Mouse (Mus musculus): ENCODE measurements at regions not wholly inside any gene's neighbourhood (a gene's known extent, or its start where the extent isn't known, plus 50 kb on each side); places are given as distances from the start of the nearest gene placed in this dataset.

- no peak overlapping the region for H3K4me3 ChIP-seq (ENCODE audit: insufficient read depth, low read length)
- no peak for TF ChIP-seq CTCF (IDR thresholded peaks at IDR 0.05; ENCODE audit: borderline replicate concordance, insufficient read depth, low read length)
- H3K27ac ChIP-seq (ENCODE audit: insufficient read depth, low read length), result no peak overlapping the region
- no peaks in the 10 kb centered on the region; the same call in 1 of the 2 replicates for H3K4me1 ChIP-seq (ENCODE audit: control insufficient read depth, insufficient read depth, low read length)
These were observed 472.3 kb upstream of the Btbd3 start for GRCm38 (mm10) chr2:137784091-137784490.

GRCm38 (mm10) chr2:137777430-137777829 is 478.9 kb upstream of the Btbd3 start:
- H3K27ac ChIP-seq (ENCODE audit: insufficient read depth, low read length), result no peak overlapping the region
- no peak overlapping the region for H3K4me3 ChIP-seq (ENCODE audit: insufficient read depth, low read length)
- TF ChIP-seq POLR2A (IDR thresholded peaks at IDR 0.05; ENCODE audit: low read depth, low read length) (no peak), CTCF (IDR thresholded peaks at IDR 0.05; ENCODE audit: borderline replicate concordance, insufficient read depth, low read length) (no peak)
- no peaks in the 10 kb centered on the region; the same call in 1 of the 2 replicates for H3K4me1 ChIP-seq (ENCODE audit: control insufficient read depth, insufficient read depth, low read length)

GRCm38 (mm10) chr2:137764785-137765184 is 491.6 kb upstream of the Btbd3 start:
- TF ChIP-seq CTCF (IDR thresholded peaks at IDR 0.05; ENCODE audit: borderline replicate concordance, insufficient read depth, low read length) (no peak), POLR2A (IDR thresholded peaks at IDR 0.05; ENCODE audit: low read depth, low read length) (no peak)
- Histone ChIP-seq H3K27ac (ENCODE audit: insufficient read depth, low read length) (no peak overlapping the region), H3K4me1 (ENCODE audit: control insufficient read depth, insufficient read depth, low read length) (no peaks in the 10 kb centered on the region), H3K4me3 (ENCODE audit: insufficient read depth, low read length) (no peak overlapping the region)

GRCm38 (mm10) chr2:137759455-137759854 is 496.9 kb upstream of the Btbd3 start:
- no peak overlapping the region for H3K4me3 ChIP-seq (ENCODE audit: insufficient read depth, low read length)
- H3K4me1 ChIP-seq (ENCODE audit: control insufficient read depth, insufficient read depth, low read length), result peaks cover 6% of the 10 kb centered on the region; the same call in 1 of the 2 replicates
- no peak for TF ChIP-seq CTCF (IDR thresholded peaks at IDR 0.05; ENCODE audit: borderline replicate concordance, insufficient read depth, low read length)
- TF ChIP-seq POLR2A (IDR thresholded peaks at IDR 0.05; ENCODE audit: low read depth, low read length), result no peak
- no peak overlapping the region for H3K27ac ChIP-seq (ENCODE audit: insufficient read depth, low read length)

GRCm38 (mm10) chr2:137758389-137758788 is 498.0 kb upstream of the Btbd3 start:
- Histone ChIP-seq H3K4me1 (ENCODE audit: control insufficient read depth, insufficient read depth, low read length) (peaks cover 6% of the 10 kb centered on the region; the same call in 1 of the 2 replicates), H3K27ac (ENCODE audit: insufficient read depth, low read length) (no peak overlapping the region), H3K4me3 (ENCODE audit: insufficient read depth, low read length) (no peak overlapping the region)
- no peak for TF ChIP-seq CTCF (IDR thresholded peaks at IDR 0.05; ENCODE audit: borderline replicate concordance, insufficient read depth, low read length)
- no peak for TF ChIP-seq POLR2A (IDR thresholded peaks at IDR 0.05; ENCODE audit: low read depth, low read length)

DNA sequence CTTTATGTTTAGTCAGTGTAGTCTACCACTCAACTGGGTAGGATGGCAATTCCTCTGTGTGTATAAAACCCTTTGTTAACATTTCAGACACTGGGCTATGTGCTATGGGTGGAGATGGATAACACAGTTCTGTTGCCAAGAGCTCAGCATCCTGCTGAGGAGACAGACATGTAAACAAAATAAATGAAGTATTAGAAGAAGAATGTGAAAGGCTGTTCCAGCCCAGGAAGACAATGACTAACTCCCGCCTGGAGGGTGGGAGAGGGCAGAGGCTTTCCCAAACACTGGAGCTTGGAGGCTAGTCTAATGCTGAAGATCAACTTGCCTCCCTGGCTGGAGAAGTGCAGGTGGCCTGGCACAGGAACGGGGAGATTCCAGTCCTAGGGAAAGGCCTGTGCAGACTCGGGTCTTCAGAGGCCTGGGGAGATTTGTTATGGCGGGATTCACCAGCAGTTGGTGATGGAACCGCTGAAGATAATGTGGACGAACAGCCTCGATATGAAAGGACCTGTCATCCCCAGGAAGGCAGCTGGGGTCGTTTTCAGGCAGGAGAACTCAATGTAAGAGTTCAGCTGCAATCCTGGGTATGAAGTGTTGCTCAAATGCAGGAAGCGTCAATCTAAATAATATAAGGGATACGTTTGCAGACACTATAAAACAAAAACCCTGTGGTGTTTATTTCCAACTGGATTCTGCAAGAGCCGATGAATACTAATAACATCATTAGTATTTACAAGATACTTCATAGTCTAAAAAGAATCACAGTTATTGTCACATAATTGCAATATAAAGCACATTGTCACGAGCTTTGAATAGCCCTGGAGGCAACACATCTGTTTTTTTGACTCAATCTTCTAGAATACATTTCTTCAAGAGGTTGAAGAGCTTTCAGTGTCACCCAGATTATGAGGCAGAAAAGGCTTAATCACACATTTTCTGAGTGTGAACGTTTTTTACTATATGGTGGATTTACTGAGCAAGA is 498.8 kb upstream of the Btbd3 start:
- Histone ChIP-seq H3K27ac (ENCODE audit: insufficient read depth, low read length) (no peak overlapping the region), H3K4me3 (ENCODE audit: insufficient read depth, low read length) (no peak overlapping the region), H3K4me1 (ENCODE audit: control insufficient read depth, insufficient read depth, low read length) (peaks cover 6% of the 10 kb centered on the region; the same call in 1 of the 2 replicates)
- TF ChIP-seq CTCF (IDR thresholded peaks at IDR 0.05; ENCODE audit: borderline replicate concordance, insufficient read depth, low read length) (no peak), POLR2A (IDR thresholded peaks at IDR 0.05; ENCODE audit: low read depth, low read length) (no peak)

- TF ChIP-seq CTCF (IDR thresholded peaks at IDR 0.05; ENCODE audit: borderline replicate concordance, insufficient read depth, low read length) (no peak), POLR2A (IDR thresholded peaks at IDR 0.05; ENCODE audit: low read depth, low read length) (no peak)
These were observed 500.1 kb upstream of the Btbd3 start for GRCm38 (mm10) chr2:137756220-137756619.

GRCm38 (mm10) chr2:137754481-137754880 is 501.9 kb upstream of the Btbd3 start:
- no peak for TF ChIP-seq POLR2A (IDR thresholded peaks at IDR 0.05; ENCODE audit: low read depth, low read length)
- TF ChIP-seq CTCF (IDR thresholded peaks at IDR 0.05; ENCODE audit: borderline replicate concordance, insufficient read depth, low read length), result no peak

More at GRCm38 (mm10) chr2:137756220-137756619, 500.1 kb upstream of the Btbd3 start:
- H3K4me1 ChIP-seq (ENCODE audit: control insufficient read depth, insufficient read depth, low read length), result peaks cover 6% of the 10 kb centered on the region; the same call in 1 of the 2 replicates
- H3K4me3 ChIP-seq (ENCODE audit: insufficient read depth, low read length), result no peak overlapping the region
- no peak overlapping the region for H3K27ac ChIP-seq (ENCODE audit: insufficient read depth, low read length)

GRCm38 (mm10) chr2:137732410-137732809 is 524.0 kb upstream of the Btbd3 start:
- Histone ChIP-seq H3K4me1 (ENCODE audit: control insufficient read depth, insufficient read depth, low read length) (no peaks in the 10 kb centered on the region), H3K27ac (ENCODE audit: insufficient read depth, low read length) (no peak overlapping the region), H3K4me3 (ENCODE audit: insufficient read depth, low read length) (no peak overlapping the region)
- TF ChIP-seq CTCF (IDR thresholded peaks at IDR 0.05; ENCODE audit: borderline replicate concordance, insufficient read depth, low read length), result no peak
- no peak for TF ChIP-seq POLR2A (IDR thresholded peaks at IDR 0.05; ENCODE audit: low read depth, low read length)

More at GRCm38 (mm10) chr2:137754481-137754880, 501.9 kb upstream of the Btbd3 start:
- Histone ChIP-seq H3K27ac (ENCODE audit: insufficient read depth, low read length) (no peak overlapping the region), H3K4me3 (ENCODE audit: insufficient read depth, low read length) (no peak overlapping the region), H3K4me1 (ENCODE audit: control insufficient read depth, insufficient read depth, low read length) (peaks cover 6% of the 10 kb centered on the region; the same call in 1 of the 2 replicates)

DNA sequence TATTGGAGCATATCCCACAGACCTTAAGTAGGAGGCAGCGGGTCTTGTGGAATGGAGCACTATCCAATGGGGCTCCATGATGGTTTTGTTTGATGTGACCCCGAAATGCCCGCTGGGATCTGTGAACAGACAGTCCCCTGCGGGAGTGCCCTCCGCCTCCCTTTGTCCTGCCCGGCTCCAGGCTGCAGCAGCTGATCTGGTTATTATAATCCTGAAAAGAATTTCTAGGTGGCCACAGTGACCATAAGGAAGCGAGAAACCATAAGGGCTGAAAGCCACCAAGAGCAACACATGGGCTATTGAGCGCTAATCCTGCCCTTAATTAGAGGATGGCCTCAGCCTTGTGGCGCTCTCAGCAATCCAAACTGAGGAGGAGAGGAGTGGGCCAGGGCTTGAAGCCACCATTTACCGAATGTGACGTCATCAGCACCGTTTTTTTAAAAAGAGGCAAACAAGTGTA is 525.9 kb upstream of the Btbd3 start:
- Histone ChIP-seq H3K4me1 (ENCODE audit: control insufficient read depth, insufficient read depth, low read length) (no peaks in the 10 kb centered on the region), H3K4me3 (ENCODE audit: insufficient read depth, low read length) (no peak overlapping the region), H3K27ac (ENCODE audit: insufficient read depth, low read length) (no peak overlapping the region)
- TF ChIP-seq CTCF (IDR thresholded peaks at IDR 0.05; ENCODE audit: borderline replicate concordance, insufficient read depth, low read length), result no peak

Data from embryonic fibroblast, embryonic 13.5 days (primary cell).